Comparison of ENCODE assay signal across 19 mouse cellular contexts in the genomic region with DNA sequence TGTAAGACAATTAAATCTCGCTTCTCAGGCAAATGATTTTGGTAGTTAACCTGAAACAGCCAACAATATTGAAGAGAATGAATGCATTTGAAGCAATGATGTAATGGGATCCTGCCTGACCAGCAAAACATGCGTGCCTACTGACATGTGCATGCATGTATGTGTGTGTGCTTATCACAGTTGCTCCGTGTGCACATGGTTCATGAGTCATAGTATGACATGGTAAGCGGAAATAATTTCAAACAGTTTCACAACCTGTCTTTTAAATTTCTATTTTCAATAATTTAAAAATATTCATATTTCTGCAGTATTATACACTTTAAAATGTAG.
DNase-seq lines count a peak whose midpoint lies in the region; ATAC-seq lines count a peak whose summit lies in the region.
"Had no signal": no experiment of that assay in that cellular context is flagged by ENCODE, and none has a peak within 500 bp of the region (broad histone marks: within the 10 kb centered on the region; RNA-seq: fewer than 3 reads in every experiment).

No protein-coding gene starts in this region.

- no peak overlapping the region for H3K4me2 ChIP-seq in hindbrain, embryonic 14.5 days (replicated peaks)
- H3K4me2 ChIP-seq in forebrain, embryonic 14.5 days (ENCODE audit: low read length) = 0 out of 2 replicates have a peak overlapping the region, but pooled peaks have one; percentile 1
- H3K4me2 ChIP-seq: embryonic facial prominence, embryonic 15.5 days; hindbrain, embryonic 13.5 days; limb, embryonic 12.5 days; liver, embryonic 12.5 days; neural tube, embryonic 13.5 days had no signal

- no peaks in the 10 kb centered on the region for H3K36me3 ChIP-seq in hindbrain, embryonic 14.5 days (replicated peaks; ENCODE audit: control insufficient read depth, insufficient read depth)
- no peaks in the 10 kb centered on the region for H3K36me3 ChIP-seq in hindbrain, embryonic 10.5 days
- no peaks in the 10 kb centered on the region for H3K36me3 ChIP-seq in forebrain, embryonic 14.5 days (ENCODE audit: control insufficient read depth, insufficient read depth, low read length)
- H3K36me3 ChIP-seq: embryonic facial prominence, embryonic 15.5 days; hindbrain, embryonic 13.5 days; limb, embryonic 12.5 days; liver, embryonic 12.5 days; neural tube, embryonic 13.5 days had no signal

- H3K4me3 ChIP-seq in hindbrain, embryonic 14.5 days (replicated peaks; ENCODE audit: low read length) = no peak overlapping the region
- H3K4me3 ChIP-seq in hindbrain, embryonic 10.5 days = no peak overlapping the region
- no peak overlapping the region for H3K4me3 ChIP-seq in forebrain, embryonic 14.5 days (ENCODE audit: low read depth, low read length)
- H3K4me3 ChIP-seq: embryonic facial prominence, embryonic 15.5 days; hindbrain, embryonic 13.5 days; limb, embryonic 12.5 days; liver, embryonic 12.5 days; neural tube, embryonic 13.5 days had no signal

- no peaks in the 10 kb centered on the region for H3K9me3 ChIP-seq in hindbrain, embryonic 14.5 days (ENCODE audit: control insufficient read depth, low read length)
- no peaks in the 10 kb centered on the region for H3K9me3 ChIP-seq in hindbrain, embryonic 10.5 days
- no peaks in the 10 kb centered on the region for H3K9me3 ChIP-seq in forebrain, embryonic 14.5 days (replicated peaks; ENCODE audit: control insufficient read depth, low read length)
- H3K9me3 ChIP-seq: embryonic facial prominence, embryonic 15.5 days; hindbrain, embryonic 13.5 days; limb, embryonic 12.5 days; liver, embryonic 12.5 days; neural tube, embryonic 13.5 days had no signal

- no peak overlapping the region for H3K27ac ChIP-seq in hindbrain, embryonic 14.5 days
- no peak overlapping the region for H3K27ac ChIP-seq in hindbrain, embryonic 10.5 days
- peak overlapping the region; percentile 94 for H3K27ac ChIP-seq in forebrain, embryonic 14.5 days (ENCODE audit: low read depth, low read length)
- H3K27ac ChIP-seq: embryonic facial prominence, embryonic 15.5 days; hindbrain, embryonic 13.5 days; limb, embryonic 12.5 days; liver, embryonic 12.5 days; neural tube, embryonic 13.5 days had no signal

- no peak overlapping the region for H3K9ac ChIP-seq in hindbrain, embryonic 14.5 days
- H3K9ac ChIP-seq in forebrain, embryonic 14.5 days (ENCODE audit: low read length) = peak overlapping the region; percentile 2; the same call in 1 of the 2 replicates
- H3K9ac ChIP-seq: embryonic facial prominence, embryonic 15.5 days; hindbrain, embryonic 13.5 days; limb, embryonic 12.5 days; liver, embryonic 12.5 days; neural tube, embryonic 13.5 days had no signal

- DNase-seq in hindbrain, embryonic 14.5 days (ENCODE audit: low spot score) = no peak
- DNase-seq in hindbrain, embryonic 10.5 days (ENCODE audit: low spot score) = no peak
- DNase-seq in ES-CJ7 (ENCODE audit: low read depth, low spot score) = peak; percentile 27
- DNase-seq in brain, adult 2 months (ENCODE audit: low read depth, low spot score) = peak; percentile 20
- DNase-seq in forebrain, embryonic 14.5 days (ENCODE audit: low spot score) = no peak
- no peak for DNase-seq in spleen, postnatal 14 days (ENCODE audit: low spot score in 2 of 2)
- no peak for DNase-seq in spleen, adult 18-20 months
- DNase-seq: adrenal gland, adult 2 months; embryo, embryonic 11 days; kidney, adult 9 months; kidney, postnatal 25 days; lung, adult 2 months; right cerebral cortex, postnatal 25 days; thymus, postnatal 14 days had no signal

- WGBS in hindbrain, embryonic 14.5 days = 67% methylated on average over 4 of the region's 4 CpGs
- 66% methylated on average over 4 of the region's 4 CpGs for WGBS in hindbrain, embryonic 10.5 days
- 13% methylated on average over 4 of the region's 4 CpGs for WGBS in forebrain, embryonic 14.5 days

- H3K4me1 ChIP-seq in hindbrain, embryonic 14.5 days (replicated peaks; ENCODE audit: control insufficient read depth, insufficient read depth, low read length) = no peaks in the 10 kb centered on the region
- H3K4me1 ChIP-seq in hindbrain, embryonic 10.5 days (replicated peaks) = 0 out of 2 replicates have a peak, but pooled peaks cover 3% of the 10 kb centered on the region
- peaks cover 27% of the 10 kb centered on the region for H3K4me1 ChIP-seq in forebrain, embryonic 14.5 days (ENCODE audit: control insufficient read depth, insufficient read depth, low read length)
- H3K4me1 ChIP-seq: embryonic facial prominence, embryonic 15.5 days; limb, embryonic 12.5 days; liver, embryonic 12.5 days had no signal

- no peaks in the 10 kb centered on the region for H3K27me3 ChIP-seq in hindbrain, embryonic 14.5 days (ENCODE audit: control insufficient read depth, insufficient read depth, low read length)
- H3K27me3 ChIP-seq in hindbrain, embryonic 10.5 days (ENCODE audit: insufficient read depth, poor library complexity, severe bottlenecking) = peaks cover 9% of the 10 kb centered on the region
- H3K27me3 ChIP-seq in forebrain, embryonic 14.5 days (replicated peaks; ENCODE audit: control insufficient read depth, insufficient read depth, low read length) = no peaks in the 10 kb centered on the region
- H3K27me3 ChIP-seq: embryonic facial prominence, embryonic 15.5 days; hindbrain, embryonic 13.5 days; limb, embryonic 12.5 days; liver, embryonic 12.5 days; neural tube, embryonic 13.5 days had no signal

- 0 out of 2 replicates have a peak, but pooled peaks have one; percentile 27 for ATAC-seq in hindbrain, embryonic 14.5 days (ENCODE audit: low FRiP score)
- ATAC-seq in forebrain, embryonic 14.5 days = peak; percentile 44
- ATAC-seq: liver, embryonic 12.5 days had no signal

Comparison
In these comparisons a context has a peak if more than half of its experiments do, and no peak if none do; other contexts are left out.
1. DNase-seq: peak in ES-CJ7 (single experiment) and brain, adult 2 months (single experiment); none in hindbrain, embryonic 14.5 days (single experiment), hindbrain, embryonic 10.5 days (single experiment), forebrain, embryonic 14.5 days (single experiment), spleen, postnatal 14 days (0 of 2) and spleen, adult 18-20 months (0 of 2).